Mouse (Mus musculus): Measurements from ENCODE around the gene Olfr906. TPM values are rescaled to one million over a fixed set of nuclear protein-coding genes. Genes with fewer than 3 reads are reported as not detected.

Olfr906 gene
- not detected in 2 replicates for polyA plus RNA-seq (2012; rRNA removed)

DNA sequence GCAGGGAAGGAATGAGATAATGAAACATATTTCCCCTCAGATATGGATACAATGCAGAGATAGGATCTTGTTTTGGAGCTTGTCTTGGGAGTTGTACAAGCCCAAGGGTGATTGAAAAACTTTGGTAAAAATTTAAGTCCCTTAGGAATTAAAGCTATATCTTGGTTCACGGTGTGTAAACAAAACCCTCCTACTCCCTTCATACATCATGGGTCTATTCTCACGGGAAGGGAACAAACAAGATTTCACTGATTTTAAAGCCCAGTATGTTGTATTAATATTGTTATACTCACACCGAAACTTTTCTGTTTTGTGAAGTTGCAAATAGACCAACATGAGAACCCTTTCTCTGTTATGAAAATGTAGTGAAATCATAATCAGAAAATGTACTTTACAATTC is at the start of gene Olfr906:
Olfr906 (plus strand) TSS at position 301 of the 400 bp plus-strand sequence.

GRCm38 (mm10) chr9:38447352-38447751 is 39.5 kb upstream of the Olfr906 start, which contains the start of gene Olfr902:
Gene Olfr902 (plus strand): TSS chr9:38447652.

DNA sequence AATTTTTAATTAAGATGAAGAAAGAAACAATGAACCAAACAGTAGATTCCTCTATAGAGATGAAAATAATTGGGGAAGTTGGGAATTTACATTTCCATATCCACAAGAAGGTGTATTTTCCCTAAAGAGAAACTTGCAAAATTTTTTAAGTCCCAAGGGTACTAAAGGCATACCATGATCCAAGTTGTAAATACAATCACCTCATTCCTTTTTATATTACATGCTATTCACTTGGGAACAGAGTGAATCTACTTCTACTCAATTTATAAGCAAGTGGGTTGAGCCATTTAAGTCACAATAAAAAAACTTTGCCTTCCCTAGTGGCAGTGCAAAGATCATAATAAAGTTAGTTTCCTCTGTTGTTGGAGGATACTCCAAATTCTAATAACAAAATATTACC is 24.0 kb upstream of the Olfr906 start, which contains the start of gene Olfr904:
Olfr904 (plus strand) TSS at position 301 of the 400 bp plus-strand sequence.

GRCm38 (mm10) chr9:38470807-38471206 is 16.1 kb upstream of the Olfr906 start, which contains the start of gene Olfr905:
Gene Olfr905 (plus strand): TSS chr9:38471107.

GRCm38 (mm10) chr9:38495501-38495900 is 8.6 kb downstream of the Olfr906 start, which contains the start of gene Olfr907:
Gene Olfr907 (plus strand): TSS chr9:38495801.

GRCm38 (mm10) chr9:38521280-38521679 is 34.4 kb downstream of the Olfr906 start, which contains the start of gene Olfr911-ps1:
Gene Olfr911-ps1 (plus strand): TSS chr9:38521580.

DNA sequence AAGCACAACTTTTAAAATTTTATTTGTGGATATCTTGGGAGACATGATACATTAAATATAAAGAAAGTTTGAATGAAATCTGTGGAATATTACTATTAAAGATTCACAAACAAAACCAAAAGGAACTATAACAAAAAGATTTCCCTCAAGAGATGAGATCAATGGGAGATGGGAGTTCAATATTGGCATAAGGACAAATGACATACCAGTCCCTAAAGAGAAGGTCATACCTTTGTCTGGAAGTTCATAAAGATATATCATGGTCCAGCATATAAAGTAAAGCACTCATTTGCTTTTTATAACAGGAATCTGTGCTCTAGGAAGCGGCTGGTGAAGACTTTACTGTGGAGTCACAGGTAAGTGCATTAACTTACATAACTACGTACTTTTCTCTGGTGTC is 50.7 kb downstream of the Olfr906 start, which contains the start of gene Olfr910:
Olfr910 (plus strand) TSS at position 301 of the 400 bp plus-strand sequence.

Other genes with a start within 250 kb of the Olfr906 start
- not detected in 2 replicates for gene Olfr143, start 234.3 kb upstream of the Olfr906 start, polyA plus RNA-seq (2012; rRNA removed)
- gene Olfr895, start 219.2 kb upstream of the Olfr906 start, polyA plus RNA-seq (2012; rRNA removed), result not detected in 2 replicates
- gene Olfr896-ps1, start 196.0 kb upstream of the Olfr906 start, polyA plus RNA-seq (2012; rRNA removed), result not detected in 2 replicates
- gene Olfr25, start 158.0 kb upstream of the Olfr906 start, polyA plus RNA-seq (2012; rRNA removed), result not detected in 2 replicates
- gene Olfr898, start 138.7 kb upstream of the Olfr906 start, polyA plus RNA-seq (2012; rRNA removed), result not detected in 2 replicates
- gene Olfr250, start 120.2 kb upstream of the Olfr906 start, polyA plus RNA-seq (2012; rRNA removed), result not detected in 2 replicates
- gene Olfr251, start 110.0 kb upstream of the Olfr906 start, polyA plus RNA-seq (2012; rRNA removed), result not detected in 2 replicates
- gene Olfr147, start 85.4 kb upstream of the Olfr906 start, polyA plus RNA-seq (2012; rRNA removed), result not detected in 2 replicates
- not detected in 2 replicates for gene Olfr901, start 57.6 kb upstream of the Olfr906 start, polyA plus RNA-seq (2012; rRNA removed)
- gene Olfr902, start 39.4 kb upstream of the Olfr906 start, polyA plus RNA-seq (2012; rRNA removed), result not detected in 2 replicates
- not detected in 2 replicates for gene Olfr904, start 23.9 kb upstream of the Olfr906 start, polyA plus RNA-seq (2012; rRNA removed)
- not detected in 2 replicates for gene Olfr905, start 16.0 kb upstream of the Olfr906 start, polyA plus RNA-seq (2012; rRNA removed)
- gene Olfr907, start 8.7 kb downstream of the Olfr906 start, polyA plus RNA-seq (2012; rRNA removed), result not detected in 2 replicates
- not detected in 2 replicates for gene Olfr911-ps1, start 34.5 kb downstream of the Olfr906 start, polyA plus RNA-seq (2012; rRNA removed)
- gene Olfr910, start 50.8 kb downstream of the Olfr906 start, polyA plus RNA-seq (2012; rRNA removed), result not detected in 2 replicates
- gene Olfr912, start 93.1 kb downstream of the Olfr906 start, polyA plus RNA-seq (2012; rRNA removed), result not detected in 2 replicates
- not detected in 2 replicates for gene Olfr913, start 105.7 kb downstream of the Olfr906 start, polyA plus RNA-seq (2012; rRNA removed)
- not detected in 2 replicates for gene Olfr914, start 118.0 kb downstream of the Olfr906 start, polyA plus RNA-seq (2012; rRNA removed)
- gene Olfr916, start 172.8 kb downstream of the Olfr906 start, polyA plus RNA-seq (2012; rRNA removed), result not detected in 2 replicates
- gene Olfr917, start 178.8 kb downstream of the Olfr906 start, polyA plus RNA-seq (2012; rRNA removed), result not detected in 2 replicates
- not detected in 2 replicates for gene Olfr918, start 187.5 kb downstream of the Olfr906 start, polyA plus RNA-seq (2012; rRNA removed)
- gene Olfr919, start 216.6 kb downstream of the Olfr906 start, polyA plus RNA-seq (2012; rRNA removed), result not detected in 2 replicates
- gene Vwa5a, start 231.2 kb downstream of the Olfr906 start, polyA plus RNA-seq (2012; rRNA removed), result 7.7 and 7.8 TPM in 2 replicates

Measured in liver, embryonic 18 days (tissue).